Mouse (Mus musculus) small intestine, adult 2 months (tissue): ENCODE measurements around the gene Ilk.

Source experiments
- CTCF ChIP-seq: fragments of 200-500 bp; IDR thresholded peaks from 2 replicates; pipeline ENCODE4 v1.5.1; 2012; ENCODE audit warnings: low read depth, mild to moderate bottlenecking, control low read depth, inconsistent platforms, low read length, moderate library complexity, mixed read lengths; ENCODE audit not compliant: insufficient replicate concordance, insufficient read length; ENCODE audit errors: extremely low read depth
- POLR2A ChIP-seq: fragments of 200-500 bp; IDR thresholded peaks from 2 replicates; pipeline ENCODE4 v1.6.1; 2012; ENCODE audit warnings: low read depth, mild to moderate bottlenecking, control low read depth, inconsistent platforms, low read length, moderate library complexity

GRCm38 (mm10) chr7:105786506-105787284 lies 50.3 kb downstream of the Ilk start:
- TF ChIP-seq POLR2A (no peak), CTCF (no peak)
